Mouse (Mus musculus) kidney, adult 8-10 months (tissue): Measurements from ENCODE around the gene Dyrk1b.
"Not testable (repeated sequence)": the region's sequence is repeated elsewhere in the genome, so short reads cannot be mapped to it uniquely, and the experiment has no call there.

Source experiments
- DNase-seq, 2 experiments: peaks; one replicate each; pipeline ENCODE4 v3.0.0; 2022

The Dyrk1b gene

GRCm38 (mm10) chr7:28196528-28196927, 17.3 kb downstream of the Dyrk1b start:
- no peak for DNase-seq

- DNase-seq, result no peak
These were observed 19.8 kb downstream of the Dyrk1b start for GRCm38 (mm10) chr7:28199054-28199453.

- peak; percentile 73 to 77 for DNase-seq
These were observed 24.2 kb downstream of the Dyrk1b start for GRCm38 (mm10) chr7:28203207-28204108.

- peak in 1 of 2 experiments; percentile 41 for DNase-seq
These were observed 26.9 kb downstream of the Dyrk1b start for GRCm38 (mm10) chr7:28206044-28206600.

GRCm38 (mm10) chr7:28208396-28208987, 29.2 kb downstream of the Dyrk1b start:
- DNase-seq, result no peak

GRCm38 (mm10) chr7:28208988-28209508, 29.8 kb downstream of the Dyrk1b start:
- DNase-seq, result peak; percentile 65 to 72

- peak in 1 of 2 experiments; percentile 38 for DNase-seq
These were observed 31.5 kb downstream of the Dyrk1b start for GRCm38 (mm10) chr7:28210731-28211130.

GRCm38 (mm10) chr7:28214142-28214541, 34.9 kb downstream of the Dyrk1b start:
- peak; percentile 70 to 83 for DNase-seq

GRCm38 (mm10) chr7:28215950-28216349, 36.7 kb downstream of the Dyrk1b start:
- not testable (repeated sequence) for DNase-seq

- peak in 1 of 2 experiments; percentile 32 for DNase-seq
These were observed 38.5 kb downstream of the Dyrk1b start for GRCm38 (mm10) chr7:28217811-28218210.

GRCm38 (mm10) chr7:28218951-28219740, 39.9 kb downstream of the Dyrk1b start:
- DNase-seq, result peak; percentile 84 to 87

- not testable (repeated sequence) for DNase-seq
These were observed 47.6 kb downstream of the Dyrk1b start for GRCm38 (mm10) chr7:28226836-28227235.

GRCm38 (mm10) chr7:28227421-28227820, 48.2 kb downstream of the Dyrk1b start:
- peak in 1 of 2 experiments; percentile 13 for DNase-seq
